Mouse (Mus musculus) stomach, postnatal 0 days (tissue): ENCODE measurements around the gene Mkln1.

Experiments used
- CTCF ChIP-seq: IDR thresholded peaks from 2 replicates; pipeline ENCODE4 v1.5.1; 2016; ENCODE audit warnings: antibody characterized with exemption, low read depth, mild to moderate bottlenecking, moderate library complexity
- EP300 ChIP-seq: optimal IDR thresholded peaks from 2 replicates; pipeline ENCODE3; 2016; ENCODE audit warnings: antibody characterized with exemption

- no peak for TF ChIP-seq CTCF
- TF ChIP-seq EP300: no peak
Measured at GRCm38 (mm10) chr6:31564901-31565391, 166.4 kb downstream of the Mkln1 start.
